Mouse (Mus musculus) heart, embryonic 10.5 days (tissue): Measurements from ENCODE around the gene Pacs2. TPM values are rescaled to one million over a fixed set of nuclear protein-coding genes. Genes with fewer than 3 reads are reported as not detected.

ENCODE experiments used
- DNase-seq: peaks from one replicate; pipeline ENCODE4 v3.0.0-alpha.2; 2017; ENCODE audit warnings: low spot score
- H3K27ac ChIP-seq: fragments of 300-500 bp; sonication (generic); 2 replicates; pipeline ENCODE4 v1.5.1; 2016; ENCODE audit warnings: mild to moderate bottlenecking
- H3K27me3 ChIP-seq: fragments of 300-500 bp; sonication (generic); 2 replicates; pipeline ENCODE4 v1.6.1; 2016; ENCODE audit warnings: mild to moderate bottlenecking; ENCODE audit not compliant: poor library complexity, insufficient read depth, severe bottlenecking
- H3K36me3 ChIP-seq: fragments of 300-500 bp; sonication (generic); 2 replicates; pipeline ENCODE4 v1.6.1; 2016; ENCODE audit warnings: mild to moderate bottlenecking, moderate library complexity
- H3K4me1 ChIP-seq: fragments of 300-500 bp; sonication (generic); 2 replicates; pipeline ENCODE4 v1.6.1; 2016; ENCODE audit warnings: mild to moderate bottlenecking
- H3K4me3 ChIP-seq: fragments of 300-500 bp; sonication (generic); 2 replicates; pipeline ENCODE4 v1.5.1; 2016; ENCODE audit warnings: mild to moderate bottlenecking, moderate library complexity
- H3K9me3 ChIP-seq: fragments of 300-500 bp; sonication (generic); 2 replicates; pipeline ENCODE4 v1.6.1; 2016; ENCODE audit warnings: mild to moderate bottlenecking, moderate library complexity
- WGBS: fragments of 180-500 bp; shearing (Covaris S2); methylation state at CpG from one replicate; pipeline ENCODE4 v1.1.7; 2016; 5-methylcytosine and 5-hydroxymethylcytosine counted together
- polyA plus RNA-seq: library from polyadenylated mRNA; unstranded; fragments of >200 nt; fragmentation: Nextera tagmentation; extraction: Ambion mirVana; gene quantifications from 2 replicates; pipeline ENCODE4 v1.2.1, GENCODE M21; 2016

Gene Pacs2
- polyA plus RNA-seq, 1 experiment from 2014 or later = 11.7 TPM

DNA sequence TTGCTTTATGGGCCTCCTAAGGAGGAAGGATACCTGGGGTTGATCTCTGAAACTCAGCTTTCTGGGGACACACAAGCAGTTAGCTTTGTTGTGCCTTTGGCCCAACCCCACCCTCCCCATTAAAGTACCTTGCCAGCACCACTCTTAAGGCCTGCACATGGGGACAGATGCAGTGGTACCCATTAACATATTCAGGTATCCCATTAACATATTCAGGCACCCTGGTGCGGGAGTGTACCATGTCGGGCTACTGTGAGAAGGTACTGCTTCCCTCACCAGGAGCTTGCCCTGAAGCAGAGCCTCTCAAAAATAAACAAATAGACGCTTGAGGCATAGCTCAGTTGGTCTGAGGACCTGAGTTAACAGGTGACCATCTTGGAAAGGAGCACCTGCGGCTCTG is 73.7 kb downstream of the Pacs2 start:
- 38% methylated on average over 4 of the region's 4 CpGs for WGBS
- Histone ChIP-seq H3K27ac (no peak overlapping the region), H3K4me3 (no peak overlapping the region), H3K27me3 (peaks cover 23% of the 10 kb centered on the region), H3K4me1 (no peaks in the 10 kb centered on the region), H3K36me3 (no peaks in the 10 kb centered on the region), H3K9me3 (no peaks in the 10 kb centered on the region)
- no peak for DNase-seq

DNA sequence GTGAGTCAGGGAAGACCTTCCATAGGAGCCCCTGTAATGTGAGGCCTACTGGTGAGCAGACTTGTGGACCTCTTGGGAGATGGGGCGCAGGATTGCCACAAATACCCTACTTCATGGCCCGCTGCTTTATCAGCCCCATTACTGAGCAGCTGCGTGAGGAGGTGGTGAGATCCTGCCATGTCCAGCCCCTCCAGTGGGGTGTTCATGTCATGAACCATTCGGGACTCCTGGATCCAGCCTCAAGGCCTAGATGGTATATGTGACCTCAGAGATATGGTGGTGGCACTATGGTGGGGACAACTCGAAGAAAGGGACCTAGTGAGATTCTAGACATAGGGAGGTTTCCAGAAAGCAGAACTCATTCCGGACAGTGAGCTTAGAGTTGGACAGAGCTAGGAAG is 74.8 kb downstream of the Pacs2 start:
- DNase-seq = no peak
- H3K9me3 ChIP-seq = no peaks in the 10 kb centered on the region
- peaks cover 23% of the 10 kb centered on the region for H3K27me3 ChIP-seq
- WGBS = 81% methylated on average over 6 of the region's 6 CpGs
- H3K4me3 ChIP-seq = no peak overlapping the region
- H3K27ac ChIP-seq = no peak overlapping the region
- no peaks in the 10 kb centered on the region for H3K4me1 ChIP-seq
- no peaks in the 10 kb centered on the region for H3K36me3 ChIP-seq

DNA sequence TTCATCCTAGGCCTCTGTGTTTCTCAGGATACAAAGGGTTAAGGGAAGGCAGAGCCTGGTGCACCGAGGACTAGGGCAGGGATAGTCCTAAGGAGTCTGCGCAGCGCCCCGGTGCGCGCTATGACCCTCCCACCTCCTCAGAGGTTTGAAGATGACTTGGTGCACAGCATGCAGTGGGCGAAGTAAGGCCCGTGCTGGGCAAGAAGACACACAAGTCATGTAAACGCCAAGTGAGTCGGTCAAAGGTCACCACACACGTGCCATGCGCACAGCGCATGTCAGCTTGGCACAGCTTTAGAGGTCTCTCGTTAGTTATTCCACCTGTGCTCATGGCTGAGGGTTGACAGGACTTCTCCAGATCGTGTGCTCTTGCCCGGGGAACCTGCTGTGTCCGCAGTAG is 75.7 kb downstream of the Pacs2 start:
- Histone ChIP-seq H3K36me3 (no peaks in the 10 kb centered on the region), H3K27me3 (peaks cover 23% of the 10 kb centered on the region), H3K4me3 (no peak overlapping the region), H3K27ac (no peak overlapping the region), H3K4me1 (no peaks in the 10 kb centered on the region), H3K9me3 (no peaks in the 10 kb centered on the region)
- WGBS = 83% methylated on average over 17 of the region's 17 CpGs
- DNase-seq = no peak

DNA sequence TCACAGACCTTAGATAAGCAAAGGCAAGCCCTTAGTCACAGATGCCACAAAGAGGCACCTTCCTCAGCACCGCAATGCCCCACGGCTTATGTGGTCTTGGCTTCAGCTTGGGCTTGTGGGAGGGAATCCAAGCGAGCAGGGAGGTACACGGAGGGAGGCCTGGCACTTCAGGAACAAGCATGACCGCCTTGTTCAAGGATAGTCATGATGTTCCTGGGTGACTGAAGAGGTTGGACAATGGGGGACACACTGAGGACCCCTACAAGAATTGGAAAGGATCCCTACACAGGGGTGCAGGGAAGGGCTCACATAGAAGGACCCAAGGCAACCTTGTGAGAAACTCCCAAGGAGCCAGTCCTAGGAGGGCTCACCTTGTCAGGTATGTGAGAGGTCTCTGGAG is 82.7 kb downstream of the Pacs2 start:
- Histone ChIP-seq H3K27me3 (peaks cover 10% of the 10 kb centered on the region; the same call in 1 of the 2 replicates), H3K36me3 (peaks cover 6% of the 10 kb centered on the region; the same call in 1 of the 2 replicates), H3K4me1 (peaks cover 34% of the 10 kb centered on the region), H3K9me3 (no peaks in the 10 kb centered on the region), H3K27ac (peak overlapping the region; percentile 98; the same call in 1 of the 2 replicates), H3K4me3 (peak overlapping the region; percentile 87; the same call in 1 of the 2 replicates)
- WGBS = 81% methylated on average over 5 of the region's 5 CpGs
- DNase-seq = no peak

DNA sequence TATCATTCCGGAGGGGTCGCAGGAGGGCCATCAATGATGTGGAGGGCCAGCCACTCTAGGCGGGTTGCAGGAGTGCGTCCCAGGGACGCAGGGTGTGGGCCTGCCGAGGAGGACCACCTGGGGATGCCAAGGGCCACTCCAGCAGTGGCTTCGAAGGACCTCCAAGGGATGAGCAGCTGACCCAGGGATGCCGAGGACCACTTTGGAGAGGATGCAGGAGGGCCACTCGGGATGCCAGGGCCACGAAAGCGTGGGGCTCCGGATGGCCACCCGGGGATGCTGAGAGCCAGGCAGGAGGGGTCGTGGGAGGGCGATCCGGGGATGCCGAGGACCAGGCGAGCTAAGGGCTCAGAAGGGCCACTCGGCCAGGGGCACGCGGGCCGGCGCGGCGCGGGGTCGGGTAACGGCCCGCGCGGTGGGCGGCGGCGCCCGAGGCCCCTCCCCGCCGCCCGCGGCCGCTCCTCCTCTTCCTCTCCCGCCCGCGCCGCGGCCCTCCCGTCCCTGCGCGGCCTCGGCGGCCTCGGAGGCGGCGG is 83.5 kb downstream of the Pacs2 start, which contains the start of gene Mta1:
TSS of gene Mta1 (plus strand) at position 530 of the 533 bp plus-strand sequence.
- DNase-seq = no peak
- H3K4me3 ChIP-seq = peak within 1 kb of the TSS; percentile 87
- H3K4me1 ChIP-seq = peaks cover 42% of the 10 kb centered on the region
- 4% methylated on average over 41 of the region's 53 CpGs for WGBS
- peaks cover 11% of the 10 kb centered on the region; the same call in 1 of the 2 replicates for H3K36me3 ChIP-seq
- H3K9me3 ChIP-seq = no peaks in the 10 kb centered on the region
- H3K27me3 ChIP-seq = peaks cover 10% of the 10 kb centered on the region; the same call in 1 of the 2 replicates
- H3K27ac ChIP-seq = peak within 1 kb of the TSS; percentile 98

DNA sequence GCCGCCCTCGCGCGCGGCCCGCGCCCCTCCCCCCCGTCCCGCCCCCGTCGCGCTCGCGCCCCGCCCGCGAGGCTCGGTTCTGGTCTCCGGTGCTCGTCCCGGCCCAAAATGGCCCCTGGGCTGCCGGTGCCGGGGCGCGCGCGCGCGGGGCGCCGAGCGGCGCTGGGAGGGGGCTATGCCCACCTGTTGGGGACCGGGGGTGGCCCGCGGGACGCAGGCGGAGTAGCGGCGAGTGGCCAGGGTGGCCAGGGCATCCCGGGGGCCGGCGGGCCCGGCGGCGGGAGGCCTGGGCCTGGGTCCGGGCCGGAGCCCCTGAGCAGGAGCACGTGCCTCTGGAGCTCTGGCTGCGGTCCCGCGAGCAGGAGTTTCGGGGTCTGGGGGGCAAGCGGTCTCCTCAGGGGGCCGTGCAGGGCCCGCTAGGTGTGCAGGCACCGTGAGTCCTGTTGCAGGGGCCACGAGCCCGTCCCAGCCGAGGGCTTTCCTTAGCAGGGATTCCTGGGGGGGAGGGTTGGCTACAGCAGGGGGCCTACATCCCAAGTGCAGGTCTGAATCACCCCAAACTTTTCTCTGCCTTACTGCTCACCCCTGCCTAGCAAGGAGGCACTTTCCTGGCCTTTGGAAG is 84.3 kb downstream of the Pacs2 start:
- DNase-seq = no peak
- Histone ChIP-seq H3K4me1 (peaks cover 49% of the 10 kb centered on the region), H3K36me3 (peaks cover 16% of the 10 kb centered on the region)

DNA sequence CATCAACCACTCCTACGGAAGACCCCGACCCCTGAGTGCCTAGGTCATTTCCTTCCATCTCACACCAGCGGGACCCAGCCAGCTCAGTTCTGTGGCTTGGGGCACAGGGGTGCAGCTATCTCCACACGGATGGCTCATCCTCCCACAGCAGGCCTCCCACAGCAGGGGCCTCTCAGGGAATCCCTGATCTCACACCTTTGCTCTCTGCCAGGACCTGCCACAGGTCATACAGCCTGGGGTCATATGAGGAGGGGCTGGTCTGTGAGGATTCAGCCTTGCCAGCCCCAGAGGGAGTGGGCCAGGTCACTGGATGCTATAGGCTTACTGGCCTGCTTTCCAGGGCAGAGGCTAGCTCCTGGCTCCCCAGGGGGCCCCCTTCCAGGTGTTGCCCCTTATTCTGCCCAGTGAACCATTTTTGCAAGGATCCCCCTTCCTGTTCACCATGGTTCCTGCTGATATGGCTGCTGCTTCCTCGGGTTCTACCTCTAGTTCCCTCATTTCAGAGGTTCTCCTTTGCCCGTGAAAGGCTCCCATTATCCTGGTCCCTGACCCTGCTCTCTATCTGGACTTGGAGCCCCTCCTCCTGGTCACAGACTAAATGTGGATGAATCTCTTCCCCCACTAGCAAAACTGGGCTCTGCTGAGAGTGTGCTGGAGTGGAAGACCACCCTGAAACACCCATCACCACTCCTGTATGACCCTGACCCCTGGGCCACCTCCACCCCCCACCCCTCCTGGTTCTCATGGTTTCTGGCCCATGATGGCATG is 85.3 kb downstream of the Pacs2 start:
- peak overlapping the region; percentile 87 for H3K4me3 ChIP-seq
- no peaks in the 10 kb centered on the region for H3K9me3 ChIP-seq
- peaks cover 57% of the 10 kb centered on the region for H3K4me1 ChIP-seq
- H3K27me3 ChIP-seq = peaks cover 10% of the 10 kb centered on the region; the same call in 1 of the 2 replicates
- peak overlapping the region; percentile 98 for H3K27ac ChIP-seq
- 28% methylated on average over 6 of the region's 6 CpGs for WGBS
- H3K36me3 ChIP-seq = peaks cover 22% of the 10 kb centered on the region
- DNase-seq = no peak

More for the DNA sequence above, 84.3 kb downstream of the Pacs2 start:
- 3% methylated on average over 56 of the region's 60 CpGs for WGBS
- Histone ChIP-seq H3K4me3 (peak overlapping the region; percentile 87), H3K9me3 (no peaks in the 10 kb centered on the region), H3K27ac (peak overlapping the region; percentile 98), H3K27me3 (peaks cover 10% of the 10 kb centered on the region; the same call in 1 of the 2 replicates)

DNA sequence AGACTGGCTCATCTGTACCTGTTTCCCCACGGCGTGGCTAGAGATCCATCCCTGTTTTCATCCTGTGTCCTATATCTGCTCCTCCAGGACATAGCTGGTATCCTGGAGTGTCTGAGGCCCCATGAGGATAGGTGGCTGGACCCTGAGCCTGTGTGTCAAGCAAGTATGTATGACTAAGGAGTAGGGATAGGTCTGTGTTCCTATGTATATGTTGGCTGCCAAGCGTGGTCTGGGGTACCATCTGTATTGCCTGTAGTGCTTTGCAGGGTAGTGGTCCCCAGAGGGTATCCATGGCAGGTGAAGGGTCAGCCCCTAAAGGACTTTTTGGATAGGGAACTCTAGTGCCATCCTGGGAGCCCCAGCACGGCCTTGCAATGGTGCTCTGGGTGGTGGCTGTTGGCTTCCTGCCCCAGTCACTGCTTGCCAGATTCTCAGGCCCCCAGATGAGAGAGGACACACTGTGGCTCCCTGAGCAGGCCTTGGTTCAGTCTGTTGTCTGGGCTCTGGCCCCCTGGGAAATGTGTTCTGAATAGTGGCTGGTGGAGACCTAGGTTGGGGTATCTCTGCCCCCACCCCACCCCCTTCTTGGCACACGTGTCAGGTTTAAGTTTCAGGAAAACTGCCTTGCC is 86.3 kb downstream of the Pacs2 start:
- Histone ChIP-seq H3K9me3 (no peaks in the 10 kb centered on the region), H3K4me1 (peaks cover 57% of the 10 kb centered on the region), H3K27me3 (peaks cover 10% of the 10 kb centered on the region; the same call in 1 of the 2 replicates), H3K27ac (peak overlapping the region; percentile 98; the same call in 1 of the 2 replicates), H3K36me3 (peaks cover 29% of the 10 kb centered on the region), H3K4me3 (peak overlapping the region; percentile 87; the same call in 1 of the 2 replicates)
- 77% methylated on average over 5 of the region's 5 CpGs for WGBS
- DNase-seq = no peak

DNA sequence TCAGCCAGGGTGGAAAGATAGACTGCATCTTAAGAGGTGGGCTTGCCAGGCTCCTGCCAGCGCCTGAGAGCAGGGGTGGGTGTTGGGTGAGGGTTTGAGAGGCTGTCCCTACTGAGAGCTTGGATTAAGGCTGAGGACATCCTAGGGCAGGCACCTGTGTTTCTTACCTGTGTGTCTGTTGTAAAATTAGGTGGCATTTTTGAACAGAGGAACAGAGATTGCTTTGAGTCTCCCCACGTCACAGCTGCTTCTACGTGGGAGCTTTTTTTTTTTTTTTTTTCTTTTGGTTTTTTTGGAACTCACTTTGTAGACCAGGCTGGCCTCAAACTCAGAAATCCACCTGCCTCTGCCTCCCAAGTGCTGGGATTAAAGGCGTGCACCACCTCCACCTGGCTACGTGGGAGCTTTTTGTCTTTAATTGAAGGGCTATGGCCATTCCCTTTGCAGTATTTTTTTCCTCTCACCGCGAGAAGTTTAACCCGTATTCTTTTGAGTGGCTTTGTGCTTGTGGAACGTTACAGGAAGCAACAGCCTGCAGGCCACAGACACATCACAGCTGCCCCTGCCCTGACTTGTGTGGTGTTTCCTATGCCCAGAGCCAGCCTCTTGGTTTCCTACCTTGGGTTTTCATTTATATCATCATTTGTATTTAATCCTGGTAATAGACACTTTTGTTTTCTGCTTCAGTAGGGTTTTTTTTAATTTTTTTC is 87.1 kb downstream of the Pacs2 start:
- DNase-seq = no peak
- Histone ChIP-seq H3K27me3 (peaks cover 3% of the 10 kb centered on the region; the same call in 1 of the 2 replicates), H3K27ac (peak overlapping the region; percentile 24; the same call in 1 of the 2 replicates), H3K9me3 (no peaks in the 10 kb centered on the region), H3K4me1 (peaks cover 57% of the 10 kb centered on the region), H3K36me3 (peaks cover 34% of the 10 kb centered on the region), H3K4me3 (no peak overlapping the region)
- WGBS = 85% methylated on average over 9 of the region's 9 CpGs

DNA sequence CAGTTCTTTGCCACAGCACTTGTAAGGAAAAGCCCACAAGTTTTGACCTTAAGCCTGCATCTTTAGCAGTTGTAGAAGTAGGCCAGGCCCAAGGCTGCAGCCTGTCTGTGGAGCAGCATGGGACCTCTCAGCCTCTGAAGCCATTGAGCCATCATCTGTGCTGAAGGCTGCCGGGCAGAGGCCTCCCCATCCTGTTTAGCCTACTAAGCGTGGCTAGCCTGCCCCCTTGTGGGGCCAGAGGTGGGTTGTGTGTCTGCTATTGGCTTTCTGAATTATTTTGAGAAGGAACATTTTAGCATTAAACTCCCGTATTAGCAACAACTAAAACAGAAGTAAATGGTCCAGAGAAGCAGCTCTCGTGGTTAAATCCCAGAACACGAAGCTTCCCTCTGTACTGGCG is 88.2 kb downstream of the Pacs2 start:
- peaks cover 34% of the 10 kb centered on the region for H3K36me3 ChIP-seq
- peak overlapping the region; percentile 29; the same call in 1 of the 2 replicates for H3K27ac ChIP-seq
- H3K4me1 ChIP-seq = peaks cover 62% of the 10 kb centered on the region
- 67% methylated on average over 6 of the region's 6 CpGs for WGBS
- DNase-seq = no peak
- no peak overlapping the region for H3K4me3 ChIP-seq
- H3K27me3 ChIP-seq = no peaks in the 10 kb centered on the region
- no peaks in the 10 kb centered on the region for H3K9me3 ChIP-seq

DNA sequence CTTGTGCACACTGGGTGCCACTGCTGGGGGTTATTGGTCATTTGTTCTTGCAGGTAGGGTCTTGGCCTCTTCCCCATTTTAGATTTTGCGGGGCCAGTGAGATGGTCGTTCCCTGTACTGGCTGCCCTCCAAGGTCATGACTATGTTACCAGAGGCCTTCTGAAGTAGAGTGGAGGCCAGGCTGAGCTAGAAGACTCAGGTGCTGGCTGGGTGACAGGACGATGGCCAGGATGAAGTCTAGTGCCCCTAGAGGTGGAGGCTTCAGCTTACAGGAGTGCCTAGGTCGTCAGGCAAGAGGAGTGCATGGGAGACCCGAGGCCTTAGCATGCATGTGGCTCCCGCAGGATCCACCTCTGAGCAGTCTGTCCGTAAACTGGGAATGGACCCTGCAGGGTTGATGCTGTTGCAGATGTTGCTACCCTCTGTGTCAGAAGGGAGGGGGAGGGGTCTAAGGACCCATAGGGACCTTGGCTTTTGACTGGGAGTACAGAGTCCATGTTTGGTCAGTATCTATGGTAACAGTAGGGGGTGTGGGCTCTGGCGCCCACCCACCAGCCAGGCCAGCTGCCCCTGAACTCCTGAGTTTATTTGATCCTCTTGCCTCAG is 89.6 kb downstream of the Pacs2 start:
- DNase-seq = no peak

DNA sequence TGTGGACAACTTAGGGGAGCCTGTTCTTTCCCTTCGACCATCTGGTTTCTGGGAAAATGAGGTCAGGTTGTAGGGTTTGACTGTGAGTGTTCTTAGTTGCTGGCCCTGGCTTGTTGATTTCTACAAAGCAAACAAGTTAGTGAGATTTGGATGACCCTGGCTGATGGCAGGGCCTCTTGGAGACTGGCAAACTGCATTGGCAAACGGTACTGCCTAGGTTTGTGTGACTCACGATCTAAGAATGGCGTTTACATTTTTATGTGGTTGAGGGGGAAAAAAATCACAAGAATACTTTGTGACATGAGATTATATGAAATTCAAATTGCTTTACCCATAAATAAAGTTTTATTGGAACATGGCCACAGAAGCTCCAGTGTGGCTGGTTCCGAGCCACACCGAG is 92.1 kb downstream of the Pacs2 start:
- DNase-seq = no peak
- no peaks in the 10 kb centered on the region for H3K9me3 ChIP-seq
- H3K36me3 ChIP-seq = peaks cover 28% of the 10 kb centered on the region
- WGBS = 93% methylated on average over 6 of the region's 6 CpGs
- no peak overlapping the region for H3K27ac ChIP-seq
- no peaks in the 10 kb centered on the region for H3K27me3 ChIP-seq
- peaks cover 56% of the 10 kb centered on the region for H3K4me1 ChIP-seq
- no peak overlapping the region for H3K4me3 ChIP-seq

More for the DNA sequence above, 89.6 kb downstream of the Pacs2 start:
- H3K27ac ChIP-seq = no peak overlapping the region
- H3K36me3 ChIP-seq = peaks cover 34% of the 10 kb centered on the region
- peaks cover 69% of the 10 kb centered on the region for H3K4me1 ChIP-seq
- H3K27me3 ChIP-seq = no peaks in the 10 kb centered on the region
- H3K9me3 ChIP-seq = no peaks in the 10 kb centered on the region
- 81% methylated on average over 8 of the region's 8 CpGs for WGBS
- no peak overlapping the region for H3K4me3 ChIP-seq
